Mouse (Mus musculus): ENCODE measurements around the gene Arhgap29. TPM values are rescaled to one million over a fixed set of nuclear protein-coding genes. Genes with fewer than 3 reads are reported as not detected.

Gene Arhgap29
- polyA plus RNA-seq, 1 experiment from 2014 or later = 39.3 TPM

GRCm38 (mm10) chr3:122043102-122043501, 90.8 kb downstream of the Arhgap29 start:
- Histone ChIP-seq H3K9me3 (ENCODE audit: control insufficient read depth, low read length) (no peaks in the 10 kb centered on the region), H3K9ac (no peak overlapping the region), H3K4me3 (replicated peaks; ENCODE audit: low read length) (no peak overlapping the region), H3K4me2 (replicated peaks) (peak overlapping the region; percentile 40), H3K27ac (no peak overlapping the region), H3K36me3 (replicated peaks; ENCODE audit: control insufficient read depth, insufficient read depth) (no peaks in the 10 kb centered on the region), H3K27me3 (ENCODE audit: control insufficient read depth, insufficient read depth, low read length) (peaks cover 56% of the 10 kb centered on the region), H3K4me1 (replicated peaks; ENCODE audit: control insufficient read depth, insufficient read depth, low read length) (peaks cover 33% of the 10 kb centered on the region)
- ATAC-seq (ENCODE audit: low FRiP score) (no peak), DNase-seq (ENCODE audit: low spot score) (no peak)
- 31% methylated on average over 8 of the region's 8 CpGs for WGBS

GRCm38 (mm10) chr3:122043799-122044547, 91.6 kb downstream of the Arhgap29 start, which contains the start of gene Abca4:
TSS of gene Abca4 (plus strand) at chr3:122044443.
- Histone ChIP-seq H3K4me3 (replicated peaks; ENCODE audit: low read length) (peak within 1 kb of the TSS; percentile 16), H3K4me1 (replicated peaks; ENCODE audit: control insufficient read depth, insufficient read depth, low read length) (peaks cover 41% of the 10 kb centered on the region), H3K27me3 (ENCODE audit: control insufficient read depth, insufficient read depth, low read length) (peaks cover 56% of the 10 kb centered on the region), H3K27ac (no peak within 1 kb of the TSS), H3K9me3 (ENCODE audit: control insufficient read depth, low read length) (no peaks in the 10 kb centered on the region), H3K9ac (peak within 1 kb of the TSS; percentile 14), H3K36me3 (replicated peaks; ENCODE audit: control insufficient read depth, insufficient read depth) (no peaks in the 10 kb centered on the region), H3K4me2 (replicated peaks) (peak within 1 kb of the TSS; percentile 40)
- 3% methylated on average over 26 of the region's 26 CpGs for WGBS
- no peak for ATAC-seq (ENCODE audit: low FRiP score)
- peak; percentile 45 for DNase-seq (ENCODE audit: low spot score)

DNA sequence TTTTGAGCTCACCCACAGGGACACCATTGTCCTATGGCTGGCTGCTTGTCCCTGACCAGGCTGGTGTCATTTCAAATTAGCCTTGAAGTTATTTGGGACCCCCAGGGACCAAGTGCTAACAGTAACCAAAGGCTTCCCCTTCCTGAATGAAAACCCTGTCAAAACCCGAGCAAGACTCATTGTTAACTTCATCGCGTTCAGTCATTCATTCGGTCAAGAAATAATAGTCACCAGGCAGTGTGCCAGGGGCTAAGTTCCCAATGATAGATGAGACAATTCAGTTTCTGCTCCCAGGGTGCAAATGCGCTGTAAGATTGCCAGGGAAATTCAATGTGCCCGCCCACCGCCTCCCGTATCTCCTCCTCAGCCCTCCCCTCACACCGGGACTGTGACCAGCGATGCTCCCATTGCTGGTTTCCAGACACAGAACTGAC, 93.9 kb downstream of the Arhgap29 start:
- H3K9ac ChIP-seq = no peak overlapping the region
- ATAC-seq (ENCODE audit: low FRiP score) = peak; percentile 70
- no peaks in the 10 kb centered on the region for H3K9me3 ChIP-seq (ENCODE audit: control insufficient read depth, low read length)

GRCm38 (mm10) chr3:122047402-122047801, 95.1 kb downstream of the Arhgap29 start:
- WGBS = 38% methylated on average over 7 of the region's 7 CpGs
- DNase-seq (ENCODE audit: low spot score) (no peak), ATAC-seq (ENCODE audit: low FRiP score) (no peak)

More for the DNA sequence above, 93.9 kb downstream of the Arhgap29 start:
- 3% methylated on average over 10 of the region's 10 CpGs for WGBS
- peaks cover 41% of the 10 kb centered on the region for H3K4me1 ChIP-seq (replicated peaks; ENCODE audit: control insufficient read depth, insufficient read depth, low read length)
- no peaks in the 10 kb centered on the region for H3K36me3 ChIP-seq (replicated peaks; ENCODE audit: control insufficient read depth, insufficient read depth)
- peak; percentile 81 for DNase-seq (ENCODE audit: low spot score)
- peak overlapping the region; percentile 19 for H3K4me2 ChIP-seq (replicated peaks)
- peaks cover 48% of the 10 kb centered on the region for H3K27me3 ChIP-seq (ENCODE audit: control insufficient read depth, insufficient read depth, low read length)
- no peak overlapping the region for H3K4me3 ChIP-seq (replicated peaks; ENCODE audit: low read length)
- no peak overlapping the region for H3K27ac ChIP-seq

GRCm38 (mm10) chr3:122047921-122048861, 95.8 kb downstream of the Arhgap29 start:
- peak overlapping the region; percentile 7; the same call in 1 of the 2 replicates for H3K4me2 ChIP-seq (replicated peaks)
- H3K4me3 ChIP-seq (replicated peaks; ENCODE audit: low read length) = no peak overlapping the region
- DNase-seq (ENCODE audit: low spot score) (peak; percentile 71), ATAC-seq (ENCODE audit: low FRiP score) (peak; percentile 61)
- H3K9me3 ChIP-seq (ENCODE audit: control insufficient read depth, low read length) = no peaks in the 10 kb centered on the region
- H3K36me3 ChIP-seq (replicated peaks; ENCODE audit: control insufficient read depth, insufficient read depth) = no peaks in the 10 kb centered on the region
- peaks cover 30% of the 10 kb centered on the region for H3K27me3 ChIP-seq (ENCODE audit: control insufficient read depth, insufficient read depth, low read length)
- WGBS = 17% methylated on average over 16 of the region's 17 CpGs
- H3K4me1 ChIP-seq (replicated peaks; ENCODE audit: control insufficient read depth, insufficient read depth, low read length) = peaks cover 41% of the 10 kb centered on the region
- H3K27ac ChIP-seq = no peak overlapping the region
- H3K9ac ChIP-seq = no peak overlapping the region

More at GRCm38 (mm10) chr3:122047402-122047801, 95.1 kb downstream of the Arhgap29 start:
- Histone ChIP-seq H3K4me2 (replicated peaks) (no peak overlapping the region), H3K27ac (no peak overlapping the region), H3K4me1 (replicated peaks; ENCODE audit: control insufficient read depth, insufficient read depth, low read length) (peaks cover 41% of the 10 kb centered on the region), H3K9ac (no peak overlapping the region), H3K9me3 (ENCODE audit: control insufficient read depth, low read length) (no peaks in the 10 kb centered on the region), H3K4me3 (replicated peaks; ENCODE audit: low read length) (no peak overlapping the region), H3K36me3 (replicated peaks; ENCODE audit: control insufficient read depth, insufficient read depth) (no peaks in the 10 kb centered on the region), H3K27me3 (ENCODE audit: control insufficient read depth, insufficient read depth, low read length) (peaks cover 36% of the 10 kb centered on the region)

DNA sequence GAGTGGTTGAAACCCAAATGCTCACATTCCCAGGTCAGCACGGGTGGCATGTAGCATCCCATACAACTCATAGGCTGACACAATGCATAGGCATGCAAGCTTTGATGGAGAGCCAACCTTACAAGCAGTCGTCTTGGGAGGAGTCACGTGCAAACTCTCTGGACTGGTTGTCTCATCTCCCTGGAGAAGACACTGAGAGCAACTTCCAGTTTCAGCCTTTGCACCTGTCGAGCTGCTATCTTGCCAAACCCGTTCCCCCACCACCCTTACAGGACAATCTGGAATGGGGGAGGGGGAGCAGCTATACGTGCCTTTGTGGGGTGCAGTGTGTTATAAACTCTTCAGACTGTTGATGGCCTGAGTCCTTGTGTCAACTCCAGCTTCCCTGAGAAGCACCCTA, 96.8 kb downstream of the Arhgap29 start:
- DNase-seq (ENCODE audit: low spot score) (no peak), ATAC-seq (ENCODE audit: low FRiP score) (no peak)
- no peaks in the 10 kb centered on the region for H3K36me3 ChIP-seq (replicated peaks; ENCODE audit: control insufficient read depth, insufficient read depth)
- H3K4me2 ChIP-seq (replicated peaks) = no peak overlapping the region
- 56% methylated on average over 6 of the region's 6 CpGs for WGBS
- H3K27me3 ChIP-seq (ENCODE audit: control insufficient read depth, insufficient read depth, low read length) = peaks cover 20% of the 10 kb centered on the region
- H3K4me1 ChIP-seq (replicated peaks; ENCODE audit: control insufficient read depth, insufficient read depth, low read length) = peaks cover 37% of the 10 kb centered on the region
- H3K27ac ChIP-seq = no peak overlapping the region
- H3K9me3 ChIP-seq (ENCODE audit: control insufficient read depth, low read length) = no peaks in the 10 kb centered on the region
- no peak overlapping the region for H3K9ac ChIP-seq
- H3K4me3 ChIP-seq (replicated peaks; ENCODE audit: low read length) = no peak overlapping the region

- Histone ChIP-seq H3K36me3 (replicated peaks; ENCODE audit: control insufficient read depth, insufficient read depth) (no peaks in the 10 kb centered on the region), H3K9me3 (ENCODE audit: control insufficient read depth, low read length) (no peaks in the 10 kb centered on the region), H3K4me3 (replicated peaks; ENCODE audit: low read length) (no peak overlapping the region), H3K27me3 (ENCODE audit: control insufficient read depth, insufficient read depth, low read length) (no peaks in the 10 kb centered on the region), H3K4me2 (replicated peaks) (no peak overlapping the region), H3K27ac (no peak overlapping the region), H3K9ac (no peak overlapping the region), H3K4me1 (replicated peaks; ENCODE audit: control insufficient read depth, insufficient read depth, low read length) (no peaks in the 10 kb centered on the region)
- DNase-seq (ENCODE audit: low spot score) = no peak
- 71% methylated on average over 9 of the region's 9 CpGs for WGBS
- ATAC-seq (ENCODE audit: low FRiP score) = no peak
These were observed 106.3 kb downstream of the Arhgap29 start for GRCm38 (mm10) chr3:122058439-122059198.

- no peaks in the 10 kb centered on the region for H3K9me3 ChIP-seq (ENCODE audit: control insufficient read depth, low read length)
- WGBS = 89% methylated on average over 10 of the region's 10 CpGs
- H3K4me2 ChIP-seq (replicated peaks) = no peak overlapping the region
- DNase-seq (ENCODE audit: low spot score) (no peak), ATAC-seq (ENCODE audit: low FRiP score) (no peak)
- no peaks in the 10 kb centered on the region for H3K36me3 ChIP-seq (replicated peaks; ENCODE audit: control insufficient read depth, insufficient read depth)
- no peaks in the 10 kb centered on the region for H3K4me1 ChIP-seq (replicated peaks; ENCODE audit: control insufficient read depth, insufficient read depth, low read length)
- no peak overlapping the region for H3K4me3 ChIP-seq (replicated peaks; ENCODE audit: low read length)
- H3K9ac ChIP-seq = no peak overlapping the region
- no peak overlapping the region for H3K27ac ChIP-seq
- H3K27me3 ChIP-seq (ENCODE audit: control insufficient read depth, insufficient read depth, low read length) = no peaks in the 10 kb centered on the region
These were observed 110.2 kb downstream of the Arhgap29 start for GRCm38 (mm10) chr3:122062586-122062985.
